Mouse (Mus musculus): Measurements from ENCODE around the gene Mef2d. TPM values are rescaled to one million over a fixed set of nuclear protein-coding genes. Genes with fewer than 3 reads are reported as not detected.
A peak's percentile ranks its signal among the peaks of the same experiment; 100 is the strongest.

The Mef2d gene
- polyA plus RNA-seq, 1 experiment = 121 TPM

DNA sequence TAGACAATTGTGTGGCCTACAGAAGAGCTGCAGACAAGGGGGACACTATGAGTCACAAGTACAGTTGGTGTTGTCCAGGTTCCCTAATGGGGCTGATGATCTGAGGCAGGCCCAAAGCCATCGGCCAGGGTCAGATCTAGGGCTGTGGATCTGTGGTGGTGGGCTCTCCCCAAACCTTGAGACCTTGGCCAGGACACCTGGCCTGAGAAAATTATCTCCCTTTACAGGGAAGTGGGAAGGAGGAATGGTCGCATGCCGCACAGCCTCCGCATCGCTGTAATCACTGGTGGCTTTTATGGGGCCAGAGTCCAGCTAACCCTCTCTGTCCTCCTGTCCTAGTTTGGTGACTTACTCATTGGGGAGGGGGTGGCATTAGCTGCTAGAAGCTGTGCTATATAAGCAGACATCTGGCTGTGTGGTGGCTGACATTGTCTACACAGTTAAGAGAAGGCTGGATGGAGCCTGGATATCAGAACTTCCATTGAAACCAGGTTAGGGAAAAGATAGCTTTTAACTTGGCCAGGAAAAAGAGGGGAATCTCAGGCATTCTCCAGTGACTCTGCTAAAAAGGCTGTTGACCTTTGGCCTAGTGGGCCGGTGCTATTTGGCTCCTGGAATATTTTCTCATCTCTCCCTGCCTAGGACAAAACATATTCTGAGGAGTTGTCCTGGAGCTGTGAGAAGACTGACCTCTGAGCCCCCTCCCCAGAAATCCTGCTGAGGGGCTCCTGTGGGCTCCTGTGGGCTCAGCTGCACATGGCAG is 2.7 kb downstream of the Mef2d start:
- H3K79me2 ChIP-seq (ENCODE audit: control insufficient read depth, insufficient read depth) = peaks cover 71% of the 10 kb centered on the region
- peak overlapping the region; percentile 98 for H3K4me3 ChIP-seq
- TF ChIP-seq MYOD1 (IDR thresholded peaks at IDR 0.05; ENCODE audit: control insufficient read depth in 1 of 3, insufficient read length in 2 of 3, low read depth in 2 of 3) (peak in 1 of 3 experiments; percentile 3), E2F4 (IDR thresholded peaks at IDR 0.05; ENCODE audit: insufficient read depth) (no peak), POLR2A (IDR thresholded peaks at IDR 0.05; ENCODE audit: insufficient read length, low read depth) (peak; percentile 19), MAX (IDR thresholded peaks at IDR 0.05; ENCODE audit: low read depth) (no peak), TCF12 (IDR thresholded peaks at IDR 0.05; ENCODE audit: insufficient read depth, poor library complexity, severe bottlenecking) (no peak), CEBPB (IDR thresholded peaks at IDR 0.05; ENCODE audit: insufficient read depth, poor library complexity, severe bottlenecking) (no peak), USF1 (IDR thresholded peaks at IDR 0.05; ENCODE audit: low read depth) (no peak), TCF3 (IDR thresholded peaks at IDR 0.05; ENCODE audit: insufficient read length, low read depth) (no peak), SRF (IDR thresholded peaks at IDR 0.05; ENCODE audit: control insufficient read depth, insufficient read length, low read depth) (no peak), MYOG (IDR thresholded peaks at IDR 0.05; ENCODE audit: control insufficient read depth in 1 of 3, insufficient read depth in 1 of 3, insufficient read length in 2 of 3, low read depth in 2 of 3) (no peak), REST (IDR thresholded peaks at IDR 0.05; ENCODE audit: insufficient read depth, insufficient read length) (no peak), POLR2AphosphoS2 (IDR thresholded peaks at IDR 0.05; ENCODE audit: insufficient read length, low read depth) (peak; percentile 49)
- H3K36me3 ChIP-seq (ENCODE audit: control insufficient read depth, insufficient read depth) = no peaks in the 10 kb centered on the region
- no peaks in the 10 kb centered on the region for H3K27me3 ChIP-seq (ENCODE audit: control insufficient read depth, insufficient read depth, insufficient read length)
- H3K4me2 ChIP-seq (ENCODE audit: low read depth) = peak overlapping the region; percentile 100
- H3ac ChIP-seq (ENCODE audit: control insufficient read depth, insufficient read length) = peak overlapping the region; percentile 88

- Histone ChIP-seq H3K79me2 (ENCODE audit: control insufficient read depth, insufficient read depth) (peaks cover 76% of the 10 kb centered on the region), H3ac (ENCODE audit: control insufficient read depth, insufficient read length) (peak overlapping the region; percentile 88), H3K36me3 (ENCODE audit: control insufficient read depth, insufficient read depth) (no peaks in the 10 kb centered on the region), H3K27me3 (ENCODE audit: control insufficient read depth, insufficient read depth, insufficient read length) (no peaks in the 10 kb centered on the region), H3K4me2 (ENCODE audit: low read depth) (peak overlapping the region; percentile 100), H3K4me3 (peak overlapping the region; percentile 98)
- no peak for TF ChIP-seq CEBPB (IDR thresholded peaks at IDR 0.05; ENCODE audit: insufficient read depth, poor library complexity, severe bottlenecking)
- TF ChIP-seq POLR2A (IDR thresholded peaks at IDR 0.05; ENCODE audit: insufficient read length, low read depth) = peak; percentile 55
- no peak for TF ChIP-seq REST (IDR thresholded peaks at IDR 0.05; ENCODE audit: insufficient read depth, insufficient read length)
- TF ChIP-seq USF1 (IDR thresholded peaks at IDR 0.05; ENCODE audit: low read depth) = no peak
- peak; percentile 52 to 93 (median 89) for TF ChIP-seq MYOG (IDR thresholded peaks at IDR 0.05; ENCODE audit: control insufficient read depth in 1 of 3, insufficient read depth in 1 of 3, insufficient read length in 2 of 3, low read depth in 2 of 3)
- peak; percentile 92 for TF ChIP-seq TCF12 (IDR thresholded peaks at IDR 0.05; ENCODE audit: insufficient read depth, poor library complexity, severe bottlenecking)
- TF ChIP-seq SRF (IDR thresholded peaks at IDR 0.05; ENCODE audit: control insufficient read depth, insufficient read length, low read depth) = peak; percentile 36
- peak; percentile 61 for TF ChIP-seq TCF3 (IDR thresholded peaks at IDR 0.05; ENCODE audit: insufficient read length, low read depth)
- peak; percentile 33 to 92 (median 88) for TF ChIP-seq MYOD1 (IDR thresholded peaks at IDR 0.05; ENCODE audit: control insufficient read depth in 1 of 3, insufficient read length in 2 of 3, low read depth in 2 of 3)
- no peak for TF ChIP-seq POLR2AphosphoS2 (IDR thresholded peaks at IDR 0.05; ENCODE audit: insufficient read length, low read depth)
- no peak for TF ChIP-seq MAX (IDR thresholded peaks at IDR 0.05; ENCODE audit: low read depth)
- TF ChIP-seq E2F4 (IDR thresholded peaks at IDR 0.05; ENCODE audit: insufficient read depth) = no peak
Observed at GRCm38 (mm10) chr3:88145411-88145782, 3.2 kb downstream of the Mef2d start.

DNA sequence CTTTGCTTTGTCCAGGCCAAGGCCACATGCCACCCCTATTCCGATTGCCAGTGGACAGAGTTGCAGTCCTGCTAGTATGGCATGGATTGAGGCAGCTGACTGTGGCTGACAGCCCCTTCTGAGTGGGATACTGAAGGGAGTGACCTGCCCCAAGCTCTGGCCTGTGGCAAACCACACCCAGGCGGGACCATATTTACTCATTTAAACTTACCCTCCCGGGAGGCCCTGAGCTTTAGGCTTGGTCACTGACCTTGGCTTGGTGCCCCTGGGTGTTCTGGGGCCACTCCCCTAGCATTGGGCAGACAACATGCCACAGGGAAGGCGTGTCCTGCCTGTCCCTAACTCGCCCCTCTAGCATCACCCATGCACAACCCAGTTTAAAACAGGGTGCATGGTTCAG is 3.8 kb downstream of the Mef2d start:
- H3ac ChIP-seq (ENCODE audit: control insufficient read depth, insufficient read length) = peak overlapping the region; percentile 88
- TF ChIP-seq TCF3 (IDR thresholded peaks at IDR 0.05; ENCODE audit: insufficient read length, low read depth) (no peak), POLR2AphosphoS2 (IDR thresholded peaks at IDR 0.05; ENCODE audit: insufficient read length, low read depth) (peak; percentile 75), TCF12 (IDR thresholded peaks at IDR 0.05; ENCODE audit: insufficient read depth, poor library complexity, severe bottlenecking) (peak; percentile 22), SRF (IDR thresholded peaks at IDR 0.05; ENCODE audit: control insufficient read depth, insufficient read length, low read depth) (no peak), MYOG (IDR thresholded peaks at IDR 0.05; ENCODE audit: control insufficient read depth in 1 of 3, insufficient read depth in 1 of 3, insufficient read length in 2 of 3, low read depth in 2 of 3) (peak in 2 of 3 experiments; percentile 8 to 77), E2F4 (IDR thresholded peaks at IDR 0.05; ENCODE audit: insufficient read depth) (peak; percentile 45), MYOD1 (IDR thresholded peaks at IDR 0.05; ENCODE audit: control insufficient read depth in 1 of 3, insufficient read length in 2 of 3, low read depth in 2 of 3) (peak in 2 of 3 experiments; percentile 20 to 68), CEBPB (IDR thresholded peaks at IDR 0.05; ENCODE audit: insufficient read depth, poor library complexity, severe bottlenecking) (0 out of 2 replicates have a peak, but pooled peaks have one; percentile 1)
- peak overlapping the region; percentile 98 for H3K4me3 ChIP-seq
- H3K36me3 ChIP-seq (ENCODE audit: control insufficient read depth, insufficient read depth) = no peaks in the 10 kb centered on the region
- H3K27me3 ChIP-seq (ENCODE audit: control insufficient read depth, insufficient read depth, insufficient read length) = no peaks in the 10 kb centered on the region
- peak overlapping the region; percentile 100 for H3K4me2 ChIP-seq (ENCODE audit: low read depth)
- peaks cover 82% of the 10 kb centered on the region for H3K79me2 ChIP-seq (ENCODE audit: control insufficient read depth, insufficient read depth)

DNA sequence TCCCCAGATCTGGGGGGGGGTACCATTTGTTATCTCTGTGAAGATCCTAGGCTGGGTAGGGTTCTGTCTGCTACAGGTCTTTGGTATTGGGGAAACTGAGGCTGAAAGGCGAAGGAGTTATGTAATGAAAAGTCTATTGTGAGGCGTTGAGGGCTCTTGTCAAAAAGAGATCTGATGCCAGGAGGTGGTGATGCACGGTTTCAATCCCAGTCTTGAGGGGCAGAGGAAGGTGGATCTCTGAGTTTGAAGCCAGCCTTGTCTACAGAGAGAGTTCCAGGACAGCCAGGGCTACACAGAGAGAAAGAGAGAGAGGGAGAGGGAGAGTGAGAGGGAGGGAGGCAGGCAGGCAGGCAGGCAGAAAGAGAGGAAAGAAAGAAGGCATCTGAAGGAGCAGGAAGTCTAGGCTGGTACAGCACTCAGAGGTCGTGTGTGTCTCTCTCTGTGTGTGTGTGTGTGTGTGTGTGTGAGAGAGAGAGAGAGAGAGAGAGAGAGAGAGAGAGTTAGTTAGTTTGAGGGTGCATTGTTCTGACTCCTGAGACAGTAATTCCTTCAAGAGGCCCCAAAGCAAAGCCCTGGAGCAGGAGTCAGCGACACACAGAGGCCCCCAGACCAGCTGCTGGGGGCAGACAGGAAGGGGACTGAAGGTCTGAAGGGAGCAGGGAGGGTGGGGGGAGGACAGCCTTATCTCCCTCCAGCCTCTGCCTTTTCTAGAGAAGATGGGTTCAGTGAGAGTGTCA is 4.4 kb downstream of the Mef2d start:
- H3K36me3 ChIP-seq (ENCODE audit: control insufficient read depth, insufficient read depth) = no peaks in the 10 kb centered on the region
- H3K79me2 ChIP-seq (ENCODE audit: control insufficient read depth, insufficient read depth) = peaks cover 88% of the 10 kb centered on the region
- peak overlapping the region; percentile 98 for H3K4me3 ChIP-seq
- H3K27me3 ChIP-seq (ENCODE audit: control insufficient read depth, insufficient read depth, insufficient read length) = no peaks in the 10 kb centered on the region
- H3ac ChIP-seq (ENCODE audit: control insufficient read depth, insufficient read length) = no peak overlapping the region
- TF ChIP-seq SRF (IDR thresholded peaks at IDR 0.05; ENCODE audit: control insufficient read depth, insufficient read length, low read depth) = no peak
- TF ChIP-seq CEBPB (IDR thresholded peaks at IDR 0.05; ENCODE audit: insufficient read depth, poor library complexity, severe bottlenecking) = no peak
- TF ChIP-seq TCF3 (IDR thresholded peaks at IDR 0.05; ENCODE audit: insufficient read length, low read depth) = no peak
- TF ChIP-seq TCF12 (IDR thresholded peaks at IDR 0.05; ENCODE audit: insufficient read depth, poor library complexity, severe bottlenecking) = no peak
- no peak for TF ChIP-seq POLR2AphosphoS2 (IDR thresholded peaks at IDR 0.05; ENCODE audit: insufficient read length, low read depth)
- no peak for TF ChIP-seq E2F4 (IDR thresholded peaks at IDR 0.05; ENCODE audit: insufficient read depth)
- peak; percentile 26 for TF ChIP-seq POLR2A (IDR thresholded peaks at IDR 0.05; ENCODE audit: insufficient read length, low read depth)
- H3K4me2 ChIP-seq (ENCODE audit: low read depth) = peak overlapping the region; percentile 100

Data from myocyte (in vitro differentiated cells).